In the genomic region with DNA sequence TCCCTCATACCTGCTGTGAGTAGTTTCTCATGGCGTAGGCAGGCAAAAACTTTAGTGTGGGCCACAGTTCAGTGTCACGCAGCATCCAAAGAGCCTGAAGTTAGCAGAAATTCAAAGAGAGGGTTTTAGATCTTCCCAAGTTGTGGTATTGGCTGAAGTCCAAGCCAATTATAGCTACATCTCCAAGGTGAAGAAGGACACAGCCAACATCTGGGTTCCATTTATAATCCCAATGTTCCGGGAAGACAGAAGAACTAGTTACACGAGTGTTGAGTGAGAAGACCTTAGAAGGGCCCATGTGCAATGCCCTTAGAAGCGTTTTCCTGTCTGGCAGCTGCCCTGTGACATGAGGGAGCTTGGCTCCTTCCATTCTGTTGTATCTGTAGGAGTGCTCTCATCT, we compare ENCODE assay signal across 20 mouse cellular contexts. TPM values are rescaled to one million over a fixed set of nuclear protein-coding genes. Genes with fewer than 3 reads are reported as not detected.
"Had no signal": no experiment of that assay in that cellular context is flagged by ENCODE, and none has a peak within 500 bp of the region (broad histone marks: within the 10 kb centered on the region; RNA-seq: fewer than 3 reads in every experiment).

No protein-coding gene starts in this region.

- H3K36me3 ChIP-seq: limb, embryonic 15.5 days; liver, embryonic 12.5 days; liver, embryonic 15.5 days; midbrain, embryonic 12.5 days; neural tube, embryonic 13.5 days; stomach, embryonic 15.5 days had no signal

- ATAC-seq: liver, embryonic 12.5 days; midbrain, embryonic 16.5 days had no signal

- H3K4me3 ChIP-seq: layer of hippocampus, adult 2 months; limb, embryonic 15.5 days; liver, embryonic 12.5 days; liver, embryonic 15.5 days; midbrain, embryonic 12.5 days; myocyte; neural tube, embryonic 13.5 days; stomach, embryonic 15.5 days had no signal

- H3K27me3 ChIP-seq: limb, embryonic 15.5 days; stomach, embryonic 15.5 days had no signal

- H3K9me3 ChIP-seq: limb, embryonic 15.5 days; liver, embryonic 12.5 days; liver, embryonic 15.5 days; midbrain, embryonic 12.5 days; neural tube, embryonic 13.5 days; stomach, embryonic 15.5 days had no signal

- H3K4me2 ChIP-seq: limb, embryonic 15.5 days; liver, embryonic 12.5 days; liver, embryonic 15.5 days; midbrain, embryonic 12.5 days; neural tube, embryonic 13.5 days; stomach, embryonic 15.5 days had no signal

- H3K27ac ChIP-seq: kidney, postnatal 0 days; layer of hippocampus, adult 2 months; limb, embryonic 15.5 days; liver, embryonic 12.5 days; liver, embryonic 15.5 days; macrophage; midbrain, embryonic 12.5 days; neural tube, embryonic 13.5 days; stomach, embryonic 15.5 days had no signal

- DNase-seq: kidney, adult 18-20 months; kidney, adult 9 months; kidney, postnatal 25 days; layer of hippocampus, adult 9-11 months; lung, adult 18-20 months; retina, postnatal 1 day; right cerebral cortex, postnatal 25 days; spleen, adult 18-20 months; thymus, postnatal 25 days had no signal

- H3K4me1 ChIP-seq: liver, embryonic 12.5 days; liver, embryonic 15.5 days; stomach, embryonic 15.5 days had no signal

- H3K9ac ChIP-seq: limb, embryonic 15.5 days; liver, embryonic 12.5 days; liver, embryonic 15.5 days; midbrain, embryonic 12.5 days; neural tube, embryonic 13.5 days; stomach, embryonic 15.5 days had no signal

RNA-seq across cellular contexts. Expression of a gene that starts 5.2 kb away (rescaled TPM):
- polyA plus RNA-seq: macrophage had no signal
